Mouse (Mus musculus): Measurements from ENCODE around the gene Nap1l5. TPM values are rescaled to one million over a fixed set of nuclear protein-coding genes. Genes with fewer than 3 reads are reported as not detected.
"Not testable (repeated sequence)": the region's sequence is repeated elsewhere in the genome, so short reads cannot be mapped to it uniquely, and the experiment has no call there.

The Nap1l5 gene
- polyA plus RNA-seq, 1 experiment = 0.72 TPM

GRCm38 (mm10) chr6:58879572-58879971 lies 27.3 kb downstream of the Nap1l5 start:
- DNase-seq (ENCODE audit: low read depth in 1 of 2, low spot score in 2 of 2) = no peak

GRCm38 (mm10) chr6:58867858-58868257 lies 39.0 kb downstream of the Nap1l5 start:
- H3K27me3 ChIP-seq (ENCODE audit: control insufficient read depth, insufficient read depth, low read length); H3K4me1 ChIP-seq (ENCODE audit: control insufficient read depth, insufficient read depth, insufficient read length); H3K4me3 ChIP-seq (ENCODE audit: extremely low read depth, insufficient read depth, insufficient read length); DNase-seq (ENCODE audit: low read depth in 1 of 2, low spot score in 2 of 2); H3K27ac ChIP-seq (ENCODE audit: insufficient read depth, low read length): not testable (repeated sequence)
- H3K36me3 ChIP-seq (ENCODE audit: control insufficient read depth, insufficient read depth, low read length) = peaks cover 19% of the 10 kb centered on the region
- 96% methylated on average over 6 of the region's 6 CpGs for WGBS

More at GRCm38 (mm10) chr6:58879572-58879971, 27.3 kb downstream of the Nap1l5 start:
- TF ChIP-seq POLR2A (IDR thresholded peaks at IDR 0.05; ENCODE audit: low read depth, low read length) = no peak
- no peak for TF ChIP-seq CTCF (IDR thresholded peaks at IDR 0.05; ENCODE audit: extremely low read depth, insufficient read depth, insufficient read length, insufficient replicate concordance)
- WGBS = 81% methylated on average over 4 of the region's 4 CpGs
- no peaks in the 10 kb centered on the region for H3K4me1 ChIP-seq (ENCODE audit: control insufficient read depth, insufficient read depth, insufficient read length)
- H3K36me3 ChIP-seq (ENCODE audit: control insufficient read depth, insufficient read depth, low read length) = peaks cover 21% of the 10 kb centered on the region
- no peak overlapping the region for H3K27ac ChIP-seq (ENCODE audit: insufficient read depth, low read length)
- no peak overlapping the region for H3K4me3 ChIP-seq (ENCODE audit: extremely low read depth, insufficient read depth, insufficient read length)
- no peaks in the 10 kb centered on the region for H3K27me3 ChIP-seq (ENCODE audit: control insufficient read depth, insufficient read depth, low read length)

GRCm38 (mm10) chr6:58863631-58864235 lies 43.1 kb downstream of the Nap1l5 start:
- peaks cover 25% of the 10 kb centered on the region for H3K36me3 ChIP-seq (ENCODE audit: control insufficient read depth, insufficient read depth, low read length)
- TF ChIP-seq POLR2A (IDR thresholded peaks at IDR 0.05; ENCODE audit: low read depth, low read length) = no peak
- no peak for TF ChIP-seq CTCF (IDR thresholded peaks at IDR 0.05; ENCODE audit: extremely low read depth, insufficient read depth, insufficient read length, insufficient replicate concordance)
- no peak overlapping the region for H3K4me3 ChIP-seq (ENCODE audit: extremely low read depth, insufficient read depth, insufficient read length)
- WGBS = 89% methylated on average over 4 of the region's 4 CpGs
- no peak for DNase-seq (ENCODE audit: low read depth in 1 of 2, low spot score in 2 of 2)
- no peak overlapping the region for H3K27ac ChIP-seq (ENCODE audit: insufficient read depth, low read length)
- no peaks in the 10 kb centered on the region for H3K4me1 ChIP-seq (ENCODE audit: control insufficient read depth, insufficient read depth, insufficient read length)
- H3K27me3 ChIP-seq (ENCODE audit: control insufficient read depth, insufficient read depth, low read length) = no peaks in the 10 kb centered on the region

- DNase-seq (ENCODE audit: low read depth in 1 of 2, low spot score in 2 of 2) = no peak
- Histone ChIP-seq H3K36me3 (ENCODE audit: control insufficient read depth, insufficient read depth, low read length) (peaks cover 24% of the 10 kb centered on the region), H3K4me1 (ENCODE audit: control insufficient read depth, insufficient read depth, insufficient read length) (no peaks in the 10 kb centered on the region), H3K4me3 (ENCODE audit: extremely low read depth, insufficient read depth, insufficient read length) (no peak overlapping the region), H3K27me3 (ENCODE audit: control insufficient read depth, insufficient read depth, low read length) (no peaks in the 10 kb centered on the region), H3K27ac (ENCODE audit: insufficient read depth, low read length) (no peak overlapping the region)
- TF ChIP-seq CTCF (IDR thresholded peaks at IDR 0.05; ENCODE audit: extremely low read depth, insufficient read depth, insufficient read length, insufficient replicate concordance) (no peak), POLR2A (IDR thresholded peaks at IDR 0.05; ENCODE audit: low read depth, low read length) (no peak)
- 95% methylated on average over 9 of the region's 9 CpGs for WGBS
Observed at GRCm38 (mm10) chr6:58862446-58862993, 44.4 kb downstream of the Nap1l5 start.

GRCm38 (mm10) chr6:58859517-58859916 lies 47.4 kb downstream of the Nap1l5 start:
- H3K36me3 ChIP-seq (ENCODE audit: control insufficient read depth, insufficient read depth, low read length) = peaks cover 38% of the 10 kb centered on the region
- WGBS = 95% methylated on average over 4 of the region's 4 CpGs
- H3K27ac ChIP-seq (ENCODE audit: insufficient read depth, low read length) = no peak overlapping the region
- TF ChIP-seq POLR2A (IDR thresholded peaks at IDR 0.05; ENCODE audit: low read depth, low read length) (no peak), CTCF (IDR thresholded peaks at IDR 0.05; ENCODE audit: extremely low read depth, insufficient read depth, insufficient read length, insufficient replicate concordance) (no peak)
- H3K4me1 ChIP-seq (ENCODE audit: control insufficient read depth, insufficient read depth, insufficient read length) = no peaks in the 10 kb centered on the region
- no peak overlapping the region for H3K4me3 ChIP-seq (ENCODE audit: extremely low read depth, insufficient read depth, insufficient read length)
- no peak for DNase-seq (ENCODE audit: low read depth in 1 of 2, low spot score in 2 of 2)
- no peaks in the 10 kb centered on the region for H3K27me3 ChIP-seq (ENCODE audit: control insufficient read depth, insufficient read depth, low read length)

GRCm38 (mm10) chr6:58856494-58856893 lies 50.4 kb downstream of the Nap1l5 start:
- Histone ChIP-seq H3K4me1 (ENCODE audit: control insufficient read depth, insufficient read depth, insufficient read length) (no peaks in the 10 kb centered on the region), H3K36me3 (ENCODE audit: control insufficient read depth, insufficient read depth, low read length) (peaks cover 31% of the 10 kb centered on the region), H3K27ac (ENCODE audit: insufficient read depth, low read length) (no peak overlapping the region), H3K27me3 (ENCODE audit: control insufficient read depth, insufficient read depth, low read length) (no peaks in the 10 kb centered on the region), H3K4me3 (ENCODE audit: extremely low read depth, insufficient read depth, insufficient read length) (no peak overlapping the region)
- DNase-seq (ENCODE audit: low read depth in 1 of 2, low spot score in 2 of 2) = no peak
- 98% methylated on average over 2 of the region's 2 CpGs for WGBS
- no peak for TF ChIP-seq POLR2A (IDR thresholded peaks at IDR 0.05; ENCODE audit: low read depth, low read length)
- no peak for TF ChIP-seq CTCF (IDR thresholded peaks at IDR 0.05; ENCODE audit: extremely low read depth, insufficient read depth, insufficient read length, insufficient replicate concordance)

GRCm38 (mm10) chr6:58855676-58856367 lies 51.1 kb downstream of the Nap1l5 start:
- H3K36me3 ChIP-seq (ENCODE audit: control insufficient read depth, insufficient read depth, low read length) = peaks cover 32% of the 10 kb centered on the region

More at GRCm38 (mm10) chr6:58855676-58856367, 51.1 kb downstream of the Nap1l5 start:
- 95% methylated on average over 10 of the region's 10 CpGs for WGBS
- no peak for TF ChIP-seq CTCF (IDR thresholded peaks at IDR 0.05; ENCODE audit: extremely low read depth, insufficient read depth, insufficient read length, insufficient replicate concordance)
- no peak for TF ChIP-seq POLR2A (IDR thresholded peaks at IDR 0.05; ENCODE audit: low read depth, low read length)
- no peak overlapping the region for H3K4me3 ChIP-seq (ENCODE audit: extremely low read depth, insufficient read depth, insufficient read length)
- H3K27ac ChIP-seq (ENCODE audit: insufficient read depth, low read length) = no peak overlapping the region
- H3K27me3 ChIP-seq (ENCODE audit: control insufficient read depth, insufficient read depth, low read length) = no peaks in the 10 kb centered on the region
- no peaks in the 10 kb centered on the region for H3K4me1 ChIP-seq (ENCODE audit: control insufficient read depth, insufficient read depth, insufficient read length)
- DNase-seq (ENCODE audit: low read depth in 1 of 2, low spot score in 2 of 2) = no peak

Other genes starting within 250 kb of the Nap1l5 start
- gene Herc3, start 75.6 kb downstream of the Nap1l5 start, polyA plus RNA-seq (2012; rRNA removed) = 20.0 and 21.3 TPM in 2 replicates
- gene Fam13a, start 117.5 kb upstream of the Nap1l5 start, polyA plus RNA-seq (2012; rRNA removed) = 0.78 and 0.89 TPM in 2 replicates